Mouse (Mus musculus): Measurements from ENCODE around the gene Mthfd1l. TPM values are rescaled to one million over a fixed set of nuclear protein-coding genes. Genes with fewer than 3 reads are reported as not detected.

Mthfd1l gene
- polyA plus RNA-seq, 1 experiment: 12.7 TPM

GRCm38 (mm10) chr10:3978326-3978725 lies 5.4 kb downstream of the Mthfd1l start:
- no peak for DNase-seq (ENCODE audit: low spot score)

- DNase-seq (ENCODE audit: low spot score): no peak
Measured at GRCm38 (mm10) chr10:3978792-3979488, 6.0 kb downstream of the Mthfd1l start.

- DNase-seq (ENCODE audit: low spot score): no peak
Measured at GRCm38 (mm10) chr10:3980231-3980630, 7.3 kb downstream of the Mthfd1l start.

- no peak for DNase-seq (ENCODE audit: low spot score)
Measured at GRCm38 (mm10) chr10:3990295-3990883, 17.5 kb downstream of the Mthfd1l start.

GRCm38 (mm10) chr10:3993365-3994102 lies 20.6 kb downstream of the Mthfd1l start:
- no peak for DNase-seq (ENCODE audit: low spot score)

- DNase-seq (ENCODE audit: low spot score): no peak
Measured at GRCm38 (mm10) chr10:3995277-3995676, 22.4 kb downstream of the Mthfd1l start.

- no peak for DNase-seq (ENCODE audit: low spot score)
Measured at GRCm38 (mm10) chr10:3996170-3996876, 23.4 kb downstream of the Mthfd1l start.

GRCm38 (mm10) chr10:3997851-3998426 lies 25.0 kb downstream of the Mthfd1l start:
- no peak for DNase-seq (ENCODE audit: low spot score)

- DNase-seq (ENCODE audit: low spot score): no peak
Measured at GRCm38 (mm10) chr10:4002711-4003110, 29.8 kb downstream of the Mthfd1l start.

GRCm38 (mm10) chr10:4005191-4005590 lies 32.3 kb downstream of the Mthfd1l start:
- no peak for DNase-seq (ENCODE audit: low spot score)

GRCm38 (mm10) chr10:4006296-4007015 lies 33.5 kb downstream of the Mthfd1l start:
- no peak for DNase-seq (ENCODE audit: low spot score)

- no peak for DNase-seq (ENCODE audit: low spot score)
Measured at GRCm38 (mm10) chr10:4022628-4023303, 49.8 kb downstream of the Mthfd1l start.

- no peak for DNase-seq (ENCODE audit: low spot score)
Measured at GRCm38 (mm10) chr10:4026616-4027015, 53.7 kb downstream of the Mthfd1l start.

GRCm38 (mm10) chr10:4027466-4027865 lies 54.5 kb downstream of the Mthfd1l start:
- no peak for DNase-seq (ENCODE audit: low spot score)

- DNase-seq (ENCODE audit: low spot score): no peak
Measured at GRCm38 (mm10) chr10:4028851-4029442, 56.0 kb downstream of the Mthfd1l start.

GRCm38 (mm10) chr10:4033761-4034160 lies 60.8 kb downstream of the Mthfd1l start:
- DNase-seq (ENCODE audit: low spot score): no peak

GRCm38 (mm10) chr10:4036476-4036875 lies 63.6 kb downstream of the Mthfd1l start:
- DNase-seq (ENCODE audit: low spot score): no peak

GRCm38 (mm10) chr10:4037066-4037465 lies 64.1 kb downstream of the Mthfd1l start:
- DNase-seq (ENCODE audit: low spot score): no peak

GRCm38 (mm10) chr10:4038576-4038975 lies 65.7 kb downstream of the Mthfd1l start:
- DNase-seq (ENCODE audit: low spot score): no peak

GRCm38 (mm10) chr10:4041691-4042090 lies 68.8 kb downstream of the Mthfd1l start:
- DNase-seq (ENCODE audit: low spot score): peak; percentile 39

Measured in urinary bladder, adult 2 months (tissue).